Mouse (Mus musculus): ENCODE data around the gene Clk2. TPM values are rescaled to one million over a fixed set of nuclear protein-coding genes. Genes with fewer than 3 reads are reported as not detected.

Gene Clk2
- polyA plus RNA-seq, 1 experiment from 2014 or later: 10.2 TPM

DNA sequence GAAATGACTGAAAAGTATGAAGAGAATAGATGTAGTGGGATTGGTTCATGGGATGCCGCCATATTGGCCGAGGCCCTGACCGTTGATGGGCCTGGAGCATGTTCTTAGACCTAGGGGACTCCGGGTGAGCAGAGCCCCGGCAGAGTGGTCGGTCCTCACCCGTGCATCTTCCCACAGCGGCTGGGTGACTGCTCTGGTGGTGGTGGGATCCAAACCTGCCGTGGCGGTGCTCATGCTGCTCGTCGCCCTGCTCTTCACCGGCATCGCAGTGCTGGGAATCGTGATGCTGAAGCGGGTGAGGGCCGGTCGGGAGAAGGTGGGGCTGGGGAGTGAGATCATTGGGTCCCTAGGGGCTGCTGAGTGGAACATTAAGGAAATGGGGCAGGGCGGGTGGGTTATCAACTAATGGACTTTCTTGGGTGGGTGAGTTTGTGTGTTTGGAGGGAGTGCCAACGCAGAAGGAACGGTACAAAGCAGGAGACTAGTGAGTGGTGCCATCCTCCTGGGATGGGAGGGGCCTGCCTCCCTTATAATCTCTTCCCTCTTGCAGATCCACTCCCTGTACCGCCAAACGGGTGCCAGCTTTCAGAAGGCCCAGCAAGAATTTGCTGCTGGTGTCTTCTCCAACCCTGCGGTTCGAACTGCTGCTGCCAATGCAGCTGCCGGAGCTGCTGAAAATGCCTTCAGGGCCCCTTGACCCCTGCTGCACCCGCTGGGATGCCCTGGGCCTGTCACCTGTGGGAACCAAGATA, 17.3 kb downstream of the Clk2 start:
- H3K27ac ChIP-seq (replicated peaks): no peak overlapping the region
- TF ChIP-seq EP300 (optimal IDR thresholded peaks at IDR 0.05) (no peak), CTCF (IDR thresholded peaks at IDR 0.05; ENCODE audit: low read depth) (no peak)
- H3K4me3 ChIP-seq (ENCODE audit: low read depth, low read length): no peak overlapping the region
- WGBS: 89% methylated on average over 27 of the region's 27 CpGs
- H3K4me1 ChIP-seq (replicated peaks; ENCODE audit: control insufficient read depth, insufficient read depth): peaks cover 4% of the 10 kb centered on the region
- ATAC-seq (ENCODE audit: low FRiP score, low TSS enrichment) (no peak), DNase-seq (ENCODE audit: low spot score) (no peak)
- H3K27me3 ChIP-seq (ENCODE audit: control insufficient read depth, insufficient read depth, low read length): no peaks in the 10 kb centered on the region
- no peak overlapping the region for H3K9ac ChIP-seq (ENCODE audit: low read length)
- peaks cover 19% of the 10 kb centered on the region; the same call in 1 of the 2 replicates for H3K36me3 ChIP-seq (ENCODE audit: control insufficient read depth, insufficient read depth, low read length)
- no peak overlapping the region for H3K4me2 ChIP-seq (replicated peaks; ENCODE audit: low read depth)
- H3K9me3 ChIP-seq (ENCODE audit: control insufficient read depth, low read length): no peaks in the 10 kb centered on the region

DNA sequence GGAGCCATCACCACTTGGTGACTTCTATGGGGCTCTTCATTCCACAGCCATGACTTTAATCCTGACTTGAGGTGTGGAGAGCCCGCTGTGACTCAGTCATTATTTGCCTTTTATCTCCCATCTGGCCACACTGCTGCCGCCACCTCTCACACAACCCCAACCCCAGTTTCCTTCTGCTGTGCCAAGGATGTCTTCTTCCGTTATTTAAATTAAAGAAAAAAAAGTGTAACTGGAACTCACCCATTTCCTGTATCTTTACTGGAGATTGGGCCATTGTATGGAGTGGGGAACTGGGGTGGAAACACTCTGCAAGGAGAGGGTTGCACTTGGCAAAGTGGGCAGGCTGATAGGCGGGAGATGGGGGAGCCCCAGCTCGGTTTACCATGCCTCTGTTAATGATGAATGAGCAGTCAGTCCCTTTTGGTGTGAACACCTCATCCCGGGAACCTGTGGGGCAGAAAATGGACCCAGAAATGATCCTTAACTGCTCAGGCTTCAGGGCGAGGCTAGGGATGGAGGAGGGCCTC, 18.0 kb downstream of the Clk2 start:
- H3K9me3 ChIP-seq (ENCODE audit: control insufficient read depth, low read length): no peaks in the 10 kb centered on the region
- no peak for TF ChIP-seq EP300 (optimal IDR thresholded peaks at IDR 0.05)
- no peak for TF ChIP-seq CTCF (IDR thresholded peaks at IDR 0.05; ENCODE audit: low read depth)
- H3K4me1 ChIP-seq (replicated peaks; ENCODE audit: control insufficient read depth, insufficient read depth): peaks cover 4% of the 10 kb centered on the region
- peaks cover 19% of the 10 kb centered on the region; the same call in 1 of the 2 replicates for H3K36me3 ChIP-seq (ENCODE audit: control insufficient read depth, insufficient read depth, low read length)
- WGBS: 35% methylated on average over 7 of the region's 7 CpGs
- ATAC-seq (ENCODE audit: low FRiP score, low TSS enrichment) (no peak), DNase-seq (ENCODE audit: low spot score) (no peak)
- H3K4me2 ChIP-seq (replicated peaks; ENCODE audit: low read depth): peak overlapping the region; percentile 93
- peak overlapping the region; percentile 64 for H3K4me3 ChIP-seq (ENCODE audit: low read depth, low read length)
- H3K9ac ChIP-seq (ENCODE audit: low read length): no peak overlapping the region
- H3K27ac ChIP-seq (replicated peaks): no peak overlapping the region; the same call in 1 of the 2 replicates
- H3K27me3 ChIP-seq (ENCODE audit: control insufficient read depth, insufficient read depth, low read length): no peaks in the 10 kb centered on the region

DNA sequence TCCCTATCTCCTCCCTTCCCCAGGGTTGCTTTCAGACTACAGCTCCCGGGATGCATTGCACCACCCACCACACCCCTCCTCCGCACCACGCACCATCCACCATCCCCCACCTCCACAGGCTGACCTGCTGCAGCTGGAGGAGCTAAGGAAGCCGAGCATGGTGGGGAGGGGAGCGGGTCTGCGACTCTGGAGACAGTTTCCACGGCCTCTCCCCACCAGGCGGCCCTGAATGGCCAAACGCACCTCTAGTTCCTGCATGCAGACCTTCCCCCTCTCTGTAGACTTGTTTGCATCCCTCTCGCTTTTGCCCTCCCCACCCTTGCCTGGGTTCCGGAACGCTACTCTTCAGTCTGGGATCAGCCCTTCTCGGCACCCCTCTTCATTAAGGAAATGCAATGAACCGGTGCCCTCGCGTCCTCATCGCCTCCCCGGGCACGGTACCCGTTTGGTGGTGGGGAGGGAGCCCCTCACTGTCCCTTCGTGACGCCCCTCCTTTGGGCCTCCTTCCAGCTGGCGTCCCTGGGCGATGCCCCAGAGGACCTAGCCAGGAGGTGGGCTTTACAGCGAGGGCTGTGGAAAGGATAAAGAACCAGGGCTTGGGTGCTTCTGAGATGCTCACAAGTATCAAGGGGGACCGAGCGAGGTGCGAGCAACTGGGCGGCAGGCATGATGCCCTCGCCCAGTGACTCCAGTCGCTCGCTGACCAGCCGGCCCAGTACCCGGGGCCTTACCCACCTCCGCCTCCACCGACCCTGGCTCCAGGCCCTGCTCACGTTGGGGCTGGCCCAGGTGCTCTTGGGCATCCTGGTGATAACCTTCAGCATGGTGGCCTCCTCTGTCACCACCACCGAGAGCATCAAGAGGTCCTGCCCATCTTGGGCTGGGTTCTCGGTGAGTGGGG, 18.7 kb downstream of the Clk2 start, which contains the start of gene Fam189b:
Fam189b (plus strand) TSS at position 86 of the 901 bp plus-strand sequence.
- DNase-seq (ENCODE audit: low spot score): peak; percentile 88
- 4% methylated on average over 36 of the region's 39 CpGs for WGBS

DNA sequence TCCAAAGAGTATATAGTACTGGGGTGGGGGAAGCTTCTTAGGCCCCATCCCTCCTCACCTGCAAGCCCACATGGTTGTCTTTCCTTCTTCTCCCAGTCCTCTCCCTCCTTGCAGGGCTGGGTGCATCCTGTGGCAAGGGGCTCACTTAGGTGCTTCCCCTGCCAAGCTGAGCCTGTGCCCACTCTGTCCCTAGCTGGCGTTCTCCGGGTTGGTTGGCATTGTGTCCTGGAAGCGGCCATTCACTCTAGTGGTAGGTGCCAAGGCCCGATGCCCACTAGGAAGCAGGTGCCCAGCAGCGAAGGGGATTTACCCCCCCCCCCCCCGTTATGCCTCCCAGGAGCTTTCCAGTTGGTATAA, 19.3 kb downstream of the Clk2 start:
- Histone ChIP-seq H3K9me3 (ENCODE audit: control insufficient read depth, low read length) (no peaks in the 10 kb centered on the region), H3K4me2 (replicated peaks; ENCODE audit: low read depth) (peak overlapping the region; percentile 93), H3K27me3 (ENCODE audit: control insufficient read depth, insufficient read depth, low read length) (no peaks in the 10 kb centered on the region), H3K36me3 (ENCODE audit: control insufficient read depth, insufficient read depth, low read length) (peaks cover 19% of the 10 kb centered on the region; the same call in 1 of the 2 replicates), H3K4me3 (ENCODE audit: low read depth, low read length) (peak overlapping the region; percentile 64), H3K9ac (ENCODE audit: low read length) (peak overlapping the region; percentile 74), H3K27ac (replicated peaks) (no peak overlapping the region), H3K4me1 (replicated peaks; ENCODE audit: control insufficient read depth, insufficient read depth) (no peaks in the 10 kb centered on the region; the same call in 1 of the 2 replicates)
- DNase-seq (ENCODE audit: low spot score) (no peak), ATAC-seq (ENCODE audit: low FRiP score, low TSS enrichment) (no peak)
- 79% methylated on average over 6 of the region's 6 CpGs for WGBS
- TF ChIP-seq CTCF (IDR thresholded peaks at IDR 0.05; ENCODE audit: low read depth): no peak
- no peak for TF ChIP-seq EP300 (optimal IDR thresholded peaks at IDR 0.05)

More for the DNA sequence above, 18.7 kb downstream of the Clk2 start, which contains the start of gene Fam189b:
- TF ChIP-seq CTCF (IDR thresholded peaks at IDR 0.05; ENCODE audit: low read depth) (no peak), EP300 (optimal IDR thresholded peaks at IDR 0.05) (no peak)
- Histone ChIP-seq H3K27ac (replicated peaks) (peak within 1 kb of the TSS; percentile 49), H3K4me2 (replicated peaks; ENCODE audit: low read depth) (peak within 1 kb of the TSS; percentile 93), H3K9ac (ENCODE audit: low read length) (peak within 1 kb of the TSS; percentile 74), H3K4me1 (replicated peaks; ENCODE audit: control insufficient read depth, insufficient read depth) (peaks cover 2% of the 10 kb centered on the region), H3K27me3 (ENCODE audit: control insufficient read depth, insufficient read depth, low read length) (no peaks in the 10 kb centered on the region), H3K36me3 (ENCODE audit: control insufficient read depth, insufficient read depth, low read length) (peaks cover 19% of the 10 kb centered on the region; the same call in 1 of the 2 replicates), H3K4me3 (ENCODE audit: low read depth, low read length) (peak within 1 kb of the TSS; percentile 64), H3K9me3 (ENCODE audit: control insufficient read depth, low read length) (no peaks in the 10 kb centered on the region)
- peak; percentile 91 for ATAC-seq (ENCODE audit: low FRiP score, low TSS enrichment)

DNA sequence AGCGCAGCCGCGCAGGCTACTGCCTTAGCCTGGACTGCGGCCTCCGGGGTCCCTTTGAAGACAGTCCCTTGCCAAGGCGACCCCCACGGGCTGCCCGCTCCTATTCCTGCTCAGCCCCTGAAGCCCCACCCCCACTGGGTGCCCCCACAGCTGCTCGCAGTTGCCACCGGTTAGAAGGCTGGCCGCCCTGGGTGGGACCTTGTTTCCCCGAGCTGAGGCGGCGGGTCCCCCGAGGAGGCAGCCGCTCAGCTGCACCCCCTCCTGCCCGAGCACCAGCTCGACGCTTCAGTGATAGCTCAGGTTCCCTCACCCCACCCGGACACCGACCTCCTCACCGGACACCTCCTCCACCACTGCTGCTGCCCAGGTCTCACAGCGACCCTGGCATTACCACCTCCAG, 22.6 kb downstream of the Clk2 start:
- H3K4me3 ChIP-seq (ENCODE audit: low read depth, low read length): no peak overlapping the region
- H3K36me3 ChIP-seq (ENCODE audit: control insufficient read depth, insufficient read depth, low read length): no peaks in the 10 kb centered on the region
- H3K4me1 ChIP-seq (replicated peaks; ENCODE audit: control insufficient read depth, insufficient read depth): no peaks in the 10 kb centered on the region; the same call in 1 of the 2 replicates
- H3K4me2 ChIP-seq (replicated peaks; ENCODE audit: low read depth): no peak overlapping the region
- H3K9ac ChIP-seq (ENCODE audit: low read length): no peak overlapping the region
- no peak overlapping the region for H3K27ac ChIP-seq (replicated peaks)
- TF ChIP-seq CTCF (IDR thresholded peaks at IDR 0.05; ENCODE audit: low read depth) (no peak), EP300 (optimal IDR thresholded peaks at IDR 0.05) (no peak)
- no peaks in the 10 kb centered on the region for H3K9me3 ChIP-seq (ENCODE audit: control insufficient read depth, low read length)
- DNase-seq (ENCODE audit: low spot score) (no peak), ATAC-seq (ENCODE audit: low FRiP score, low TSS enrichment) (no peak)
- WGBS: 67% methylated on average over 23 of the region's 23 CpGs
- no peaks in the 10 kb centered on the region for H3K27me3 ChIP-seq (ENCODE audit: control insufficient read depth, insufficient read depth, low read length)
